Mouse (Mus musculus) heart, adult 8-10 months (tissue): Measurements from ENCODE around the gene Gja10. TPM values are rescaled to one million over a fixed set of nuclear protein-coding genes. Genes with fewer than 3 reads are reported as not detected.

ENCODE experiments used
- DNase-seq: peaks from one replicate; pipeline ENCODE4 v3.0.0; 2022; ENCODE audit warnings: low spot score
- total RNA-seq, 4 experiments: library from RNA; stranded (reverse); gene quantifications; 2 replicates each; pipeline ENCODE4 v1.2.4; 2022

The Gja10 gene
- total RNA-seq, 4 experiments from 2014 or later: not detected

GRCm38 (mm10) chr4:32560724-32561554 lies 41.6 kb downstream of the Gja10 start:
- DNase-seq: no peak

- no peak for DNase-seq
These were observed 42.3 kb downstream of the Gja10 start for GRCm38 (mm10) chr4:32560246-32560645.

DNA sequence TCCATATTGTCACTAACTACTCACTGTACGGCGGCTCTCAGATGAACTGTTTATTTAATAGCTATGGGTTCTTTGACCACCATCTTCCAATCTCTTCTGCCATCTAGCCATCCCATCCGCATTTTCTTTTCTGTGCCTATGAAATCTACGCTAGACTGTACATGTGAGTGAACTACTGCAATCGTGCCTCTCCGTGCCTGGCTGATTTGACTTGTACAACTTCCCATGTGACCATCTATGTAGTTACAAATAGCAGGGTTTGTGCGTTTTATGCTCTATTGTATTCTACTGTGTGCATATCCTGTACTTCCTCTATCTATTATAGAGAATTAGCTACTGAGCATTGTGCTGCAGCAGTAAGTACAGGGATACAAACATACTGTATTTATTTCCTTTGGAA lies 47.1 kb downstream of the Gja10 start:
- no peak for DNase-seq

DNA sequence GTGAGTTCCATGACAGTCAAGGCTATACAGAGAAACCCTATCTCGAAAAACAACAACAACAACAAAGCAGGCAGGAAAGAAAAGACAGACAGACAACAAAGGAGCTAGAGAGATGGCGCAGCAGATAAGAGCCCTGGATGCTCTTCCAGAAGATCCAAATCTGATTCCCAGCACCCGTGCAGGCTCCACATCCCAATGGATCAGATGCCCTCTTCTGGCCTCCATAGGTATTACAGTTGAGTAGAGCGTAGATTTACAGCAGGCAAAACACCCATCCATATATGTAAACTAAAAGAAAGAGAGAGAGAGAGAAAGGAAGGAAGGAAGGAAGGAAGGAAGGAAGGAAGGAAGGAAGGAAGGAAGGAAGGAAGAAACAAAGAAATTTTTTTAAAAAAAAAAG lies 51.2 kb downstream of the Gja10 start:
- DNase-seq: no peak

GRCm38 (mm10) chr4:32549150-32549549 lies 53.4 kb downstream of the Gja10 start:
- DNase-seq: no peak

Other genes with a start within 250 kb of the Gja10 start
- 1 to 10 TPM; 5.1 to 7.8 (median 6.9) TPM for gene Casp8ap2, start 12.7 kb upstream of the Gja10 start, total RNA-seq
- gene Mdn1, start 54.4 kb upstream of the Gja10 start, total RNA-seq: 10 to 100 TPM in 2 of 4 experiments, 1 to 10 TPM in 2; 9.5 to 12.3 (median 9.9) TPM
- 10 to 100 TPM; 31.0 to 48.6 (median 41.3) TPM for gene Lyrm2, start 197.5 kb upstream of the Gja10 start, total RNA-seq